Mouse (Mus musculus) adrenal gland, postnatal 25 days (tissue): ENCODE measurements around the gene Itgb2l. TPM values are rescaled to one million over a fixed set of nuclear protein-coding genes. Genes with fewer than 3 reads are reported as not detected.
"Not testable (repeated sequence)": the region's sequence is repeated elsewhere in the genome, so short reads cannot be mapped to it uniquely, and the experiment has no call there.

ENCODE experiments used
- DNase-seq: peaks from one replicate; pipeline ENCODE4 v3.0.0; 2021; ENCODE audit warnings: mixed read lengths
- long read RNA-seq: library from polyadenylated mRNA; stranded (forward); transcript quantifications from one replicate; pipeline ENCODE4 v2.0.0, GENCODE M21; 2021
- total RNA-seq: library from RNA; stranded (reverse); gene quantifications from 2 replicates; pipeline ENCODE4 v1.2.3, GENCODE M21; 2021

The Itgb2l gene
- not detected in 2 replicates for total RNA-seq
- long read RNA-seq: 0 reads

DNA sequence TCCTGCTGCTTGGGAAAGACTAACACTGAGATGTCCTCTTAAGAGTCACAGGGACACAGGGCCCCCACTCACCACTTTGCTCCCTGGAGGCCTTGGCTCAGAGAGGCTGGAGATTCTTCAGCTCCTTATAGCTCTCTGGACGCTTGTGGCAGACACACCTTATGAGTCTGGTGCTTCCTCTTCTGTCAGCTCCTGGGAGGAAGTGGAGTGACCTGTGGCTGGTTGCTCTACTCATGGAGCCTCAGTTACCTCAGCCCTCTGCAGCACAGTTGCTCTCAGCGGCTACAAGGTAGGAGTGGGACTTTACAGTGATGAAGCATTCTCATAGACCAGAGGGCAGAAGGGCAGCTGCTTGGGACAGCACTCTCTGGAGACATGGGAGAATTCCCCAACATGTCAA is at the start of gene Itgb2l:
Gene Itgb2l (minus strand): TSS at position 152 of the 400 bp plus-strand sequence.
- DNase-seq: no peak

DNA sequence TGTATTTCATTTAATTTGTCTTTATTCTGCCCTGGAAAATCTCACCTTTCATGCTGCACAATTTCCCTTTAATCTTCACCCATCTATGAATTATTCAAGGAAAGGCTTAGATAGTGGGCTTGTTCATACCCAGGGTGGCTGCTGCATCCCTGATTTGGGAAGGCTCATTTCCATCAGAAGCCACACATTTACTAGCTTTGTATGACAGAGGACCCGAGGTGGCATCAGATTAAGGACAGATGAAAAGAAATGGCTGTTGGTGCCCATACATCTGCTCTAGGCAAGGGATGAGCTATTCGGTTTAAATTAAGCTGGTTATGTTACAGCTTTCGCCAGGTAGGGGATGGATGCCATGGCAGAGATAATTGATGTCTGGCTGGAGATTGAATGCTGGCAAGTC is 48.1 kb upstream of the Itgb2l start:
- no peak for DNase-seq

GRCm38 (mm10) chr16:96488038-96488437 is 44.6 kb upstream of the Itgb2l start:
- DNase-seq: no peak

GRCm38 (mm10) chr16:96487007-96487684 is 43.7 kb upstream of the Itgb2l start:
- no peak for DNase-seq

DNA sequence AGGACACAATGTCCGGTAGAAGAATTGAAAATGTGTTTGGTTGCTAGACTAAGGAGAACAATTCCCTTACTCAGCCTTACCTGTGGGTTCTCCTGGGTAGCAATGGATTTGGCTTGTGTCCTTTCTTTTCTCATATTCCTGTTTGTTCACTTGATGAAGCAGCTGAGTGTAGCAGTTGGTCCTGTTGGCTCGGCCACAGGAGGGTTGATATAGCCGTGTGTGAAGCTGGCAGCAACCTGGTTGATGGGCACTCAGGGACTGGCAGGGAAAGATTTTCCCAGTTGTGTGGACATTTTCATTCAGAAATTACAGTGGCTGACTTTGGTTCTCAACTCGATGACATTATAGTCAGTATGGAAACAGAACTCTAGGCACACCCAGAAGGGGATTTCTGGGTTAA is 38.4 kb upstream of the Itgb2l start:
- DNase-seq: no peak

DNA sequence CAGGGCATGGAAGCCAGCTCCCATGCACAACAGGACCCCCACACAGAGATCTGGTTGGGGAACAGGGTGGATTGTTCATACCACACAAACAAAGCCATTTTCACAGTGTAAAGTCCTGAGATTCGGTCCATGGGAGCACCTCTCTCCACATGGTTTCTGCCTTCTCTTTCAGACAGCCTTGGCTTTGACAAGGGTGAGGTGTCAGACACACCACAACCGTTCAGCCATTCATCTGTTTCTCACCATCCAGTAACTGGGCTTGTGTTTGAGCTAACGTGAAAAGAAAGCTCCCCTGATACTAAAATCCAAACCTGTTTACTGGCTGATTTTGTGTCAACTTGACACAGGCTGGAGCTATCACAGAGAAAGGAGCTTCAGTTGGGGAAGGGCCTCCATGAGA is 30.8 kb upstream of the Itgb2l start:
- no peak for DNase-seq

DNA sequence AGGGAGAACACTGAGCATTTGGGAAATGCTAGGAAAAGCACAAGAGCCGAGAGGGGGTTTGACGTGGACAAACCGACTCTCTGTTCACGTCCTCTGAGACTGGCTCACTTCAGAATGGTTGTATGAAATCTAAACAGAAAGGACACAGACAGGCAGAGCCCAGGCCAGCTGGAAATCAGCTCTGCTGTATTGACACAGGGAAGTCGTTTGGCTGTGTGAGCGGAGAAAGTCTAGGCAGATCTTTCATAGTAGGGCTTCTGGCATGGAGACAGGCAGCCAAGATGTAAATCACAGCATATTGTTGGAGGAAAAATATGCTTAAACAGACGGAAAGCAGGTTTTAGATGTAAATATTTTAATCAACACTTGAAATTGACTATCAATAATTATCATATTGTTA is 29.4 kb upstream of the Itgb2l start:
- no peak for DNase-seq

DNA sequence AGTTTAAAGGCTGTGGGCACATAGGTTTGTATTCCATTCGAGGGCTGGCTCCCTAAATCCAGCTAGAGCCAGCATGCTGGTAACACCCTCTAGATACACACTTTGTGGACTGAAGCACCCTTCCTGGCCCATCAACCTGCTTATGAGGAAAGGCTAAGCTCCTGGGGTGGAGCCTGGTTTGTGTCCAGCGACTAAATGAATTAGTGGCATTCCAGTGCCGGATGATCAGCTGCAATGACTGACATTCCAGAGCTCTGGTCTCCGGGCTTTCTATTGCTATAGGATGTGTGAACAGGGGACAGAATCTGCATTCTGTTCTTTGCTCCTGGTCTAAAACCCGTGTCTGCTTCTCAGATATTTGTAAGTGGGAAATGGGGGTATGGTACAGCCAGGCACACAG is 28.9 kb upstream of the Itgb2l start:
- DNase-seq: no peak

- DNase-seq: no peak
Measured at GRCm38 (mm10) chr16:96469640-96470039, 26.2 kb upstream of the Itgb2l start.

GRCm38 (mm10) chr16:96468698-96469097 is 25.3 kb upstream of the Itgb2l start:
- DNase-seq: peak; percentile 33

DNA sequence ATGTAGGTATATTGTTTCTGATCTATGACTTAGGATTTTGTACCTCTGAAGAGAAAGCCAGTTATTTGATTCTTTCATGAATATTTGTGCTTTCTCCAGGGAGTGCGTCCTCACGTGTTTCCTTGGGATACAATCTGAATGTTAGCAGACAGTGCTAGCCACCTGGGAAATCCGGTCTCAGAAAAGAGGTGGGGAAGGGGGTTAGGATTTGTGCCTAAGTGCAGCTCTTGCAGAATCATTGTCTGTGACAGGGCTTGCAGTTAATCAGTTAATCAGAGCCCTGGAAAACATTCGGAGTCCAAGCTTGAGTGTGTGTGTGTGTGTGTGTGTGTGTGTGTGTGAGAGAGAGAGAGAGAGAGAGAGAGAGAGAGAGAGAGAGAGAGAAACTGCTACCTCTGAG is 24.6 kb upstream of the Itgb2l start:
- no peak for DNase-seq

GRCm38 (mm10) chr16:96467445-96467844 is 24.0 kb upstream of the Itgb2l start, which contains the start of gene Pcp4:
Gene Pcp4 (plus strand): TSS chr16:96467606.
- peak; percentile 74 for DNase-seq

GRCm38 (mm10) chr16:96460788-96461187 is 17.4 kb upstream of the Itgb2l start:
- DNase-seq: no peak

DNA sequence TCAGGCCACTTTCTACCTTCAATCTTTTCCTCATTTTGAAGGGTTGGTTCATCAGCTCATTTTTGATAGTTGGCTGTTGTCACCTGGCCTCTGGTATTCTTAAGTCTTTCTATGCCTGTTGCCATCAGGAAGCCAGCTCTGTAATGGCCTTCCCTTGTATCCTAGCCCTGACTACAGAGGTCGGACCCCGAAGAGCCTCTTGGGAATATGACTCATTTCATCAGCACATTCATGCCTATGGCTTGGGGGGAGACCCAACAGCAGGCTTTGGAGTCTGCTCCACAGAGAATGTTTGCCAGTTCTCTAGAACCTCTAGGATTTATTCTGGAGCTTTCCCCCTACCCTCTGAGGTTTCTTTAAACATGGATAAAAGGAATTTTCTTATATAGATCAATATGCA is 15.9 kb upstream of the Itgb2l start:
- DNase-seq: no peak

GRCm38 (mm10) chr16:96457612-96458011 is 14.2 kb upstream of the Itgb2l start:
- no peak for DNase-seq

- no peak for DNase-seq
Measured at GRCm38 (mm10) chr16:96454086-96454485, 10.7 kb upstream of the Itgb2l start.

- not testable (repeated sequence) for DNase-seq
Measured at GRCm38 (mm10) chr16:96450871-96451270, 7.5 kb upstream of the Itgb2l start.

DNA sequence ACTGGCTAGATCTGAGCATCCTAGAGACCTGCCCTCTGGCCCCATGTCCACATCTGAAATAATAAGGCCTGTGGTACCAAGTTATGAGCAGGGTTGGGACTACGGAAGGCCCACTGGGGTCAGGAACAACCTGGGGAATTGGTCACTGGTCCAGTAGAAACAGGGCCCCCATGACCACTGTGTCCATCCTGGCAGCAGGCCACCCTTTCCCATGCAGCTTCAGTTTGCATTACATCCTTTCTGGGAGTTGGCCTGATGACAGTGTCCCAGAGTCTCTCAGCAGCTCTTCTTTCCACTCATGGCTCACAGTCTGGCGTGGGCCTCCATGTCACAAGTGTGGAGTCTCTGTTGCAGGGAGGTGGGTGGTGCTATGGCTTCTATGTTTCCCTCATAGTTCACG is 1.6 kb downstream of the Itgb2l start:
- no peak for DNase-seq

GRCm38 (mm10) chr16:96440871-96441270 is 2.5 kb downstream of the Itgb2l start:
- DNase-seq: no peak

DNA sequence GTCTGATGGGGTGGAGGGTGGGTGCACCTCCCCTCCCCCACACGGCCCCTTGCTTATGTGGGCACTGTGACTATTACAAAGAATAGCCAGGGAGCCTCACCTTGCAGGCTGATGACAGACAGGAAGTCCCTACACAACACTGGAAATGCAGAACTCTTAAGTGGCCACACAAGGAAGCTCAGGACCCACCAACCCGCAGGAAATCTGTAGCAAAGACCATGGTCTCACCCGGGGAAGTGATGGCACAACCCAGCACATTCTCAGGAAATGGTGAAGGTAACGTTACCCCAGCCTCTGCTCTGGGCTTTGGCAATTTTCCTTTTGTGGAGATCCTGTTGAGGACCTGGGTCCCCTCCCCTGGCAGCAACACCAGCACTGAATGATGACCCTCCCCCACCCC is 3.7 kb downstream of the Itgb2l start:
- no peak for DNase-seq

- DNase-seq: no peak
Measured at GRCm38 (mm10) chr16:96438946-96439345, 4.5 kb downstream of the Itgb2l start.

GRCm38 (mm10) chr16:96434024-96434785 is 9.2 kb downstream of the Itgb2l start:
- no peak for DNase-seq

- DNase-seq: no peak
Measured at GRCm38 (mm10) chr16:96433266-96433665, 10.2 kb downstream of the Itgb2l start.

DNA sequence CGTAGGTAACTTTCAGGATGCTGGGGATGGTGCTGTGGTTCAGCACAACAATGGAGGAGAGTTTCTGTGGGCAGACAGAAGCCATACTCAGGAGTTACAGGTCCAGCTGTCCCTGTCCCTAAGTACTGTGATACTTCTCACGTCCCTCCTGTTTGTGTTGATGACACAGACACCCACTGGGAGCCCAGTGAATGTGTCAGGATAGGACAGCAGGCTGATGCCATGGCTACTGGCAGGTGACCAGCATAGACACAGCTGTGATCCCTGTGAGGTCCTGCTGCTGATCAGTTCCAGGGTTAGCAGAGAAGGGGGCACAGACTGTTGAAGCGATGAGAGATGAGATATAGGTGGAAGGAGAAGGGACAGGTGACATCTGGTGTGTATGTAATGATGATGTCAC is 14.4 kb downstream of the Itgb2l start:
- no peak for DNase-seq
